Mouse (Mus musculus) lung, postnatal 0 days (tissue): ENCODE measurements around the gene Fam104a. TPM values are rescaled to one million over a fixed set of nuclear protein-coding genes. Genes with fewer than 3 reads are reported as not detected.

ENCODE experiments used
- ATAC-seq: fragments of 200-750 bp; cut with Nextera tagmentation; 2 replicates; pipeline ENCODE4 v1.8.0; 2017; ENCODE audit warnings: moderate library complexity
- DNase-seq: peaks from one replicate; pipeline ENCODE4 v3.0.0-alpha.2; 2016; ENCODE audit warnings: low spot score
- H3K27ac ChIP-seq: fragments of 300-500 bp; sonication (generic); 2 replicates; pipeline ENCODE4 v1.5.1; 2014; ENCODE audit warnings: antibody characterized with exemption, mild to moderate bottlenecking, low read length, mixed read lengths
- H3K27me3 ChIP-seq: fragments of 300-500 bp; sonication (generic); replicated peaks from 2 replicates; pipeline ENCODE4 v1.6.1; 2014; ENCODE audit warnings: low read length, mixed read lengths; ENCODE audit not compliant: insufficient read depth
- H3K36me3 ChIP-seq: fragments of 300-500 bp; sonication (generic); 2 replicates; pipeline ENCODE4 v1.6.1; 2014; ENCODE audit warnings: low read length, mixed read lengths; ENCODE audit not compliant: insufficient read depth
- H3K4me1 ChIP-seq: fragments of 300-500 bp; sonication (generic); 2 replicates; pipeline ENCODE4 v1.6.1; 2014; ENCODE audit warnings: antibody characterized with exemption, low read depth, low read length, mixed read lengths; ENCODE audit not compliant: insufficient read depth
- H3K4me2 ChIP-seq: fragments of 300-500 bp; sonication (generic); replicated peaks from 2 replicates; pipeline ENCODE4 v1.6.1; 2014; ENCODE audit warnings: low read depth, mild to moderate bottlenecking, low read length, moderate library complexity, mixed read lengths
- H3K4me3 ChIP-seq: fragments of 300-500 bp; sonication (generic); 2 replicates; pipeline ENCODE4 v1.5.1; 2014; ENCODE audit warnings: low read depth, low read length
- H3K9ac ChIP-seq: fragments of 300-500 bp; sonication (generic); replicated peaks from 2 replicates; pipeline ENCODE4 v1.6.1; 2014; ENCODE audit warnings: low read depth, mild to moderate bottlenecking
- H3K9me3 ChIP-seq: fragments of 300-500 bp; sonication (generic); 2 replicates; pipeline ENCODE4 v1.6.1; 2016; ENCODE audit warnings: low read length, mixed read lengths
- CTCF ChIP-seq: IDR thresholded peaks from 2 replicates; pipeline ENCODE4 v1.5.1; 2016; ENCODE audit warnings: antibody characterized with exemption, mild to moderate bottlenecking
- EP300 ChIP-seq: IDR thresholded peaks from 2 replicates; pipeline ENCODE4 v1.6.1; 2016; ENCODE audit warnings: antibody characterized with exemption, mild to moderate bottlenecking, control low read depth
- WGBS: fragments of 180-500 bp; shearing (Covaris S2); extraction: QIAGEN DNeasy Blood & Tissue Kit; methylation state at CpG from one replicate; pipeline ENCODE4 v1.1.7; 2014; 5-methylcytosine and 5-hydroxymethylcytosine counted together
- polyA plus RNA-seq: library from polyadenylated mRNA; unstranded; fragments of >200 nt; fragmentation: Nextera tagmentation; extraction: Ambion mirVana; gene quantifications from 2 replicates; pipeline ENCODE4 v1.2.1, GENCODE M21; 2015

The Fam104a gene
- polyA plus RNA-seq, 1 experiment from 2014 or later: 44.1 TPM

DNA sequence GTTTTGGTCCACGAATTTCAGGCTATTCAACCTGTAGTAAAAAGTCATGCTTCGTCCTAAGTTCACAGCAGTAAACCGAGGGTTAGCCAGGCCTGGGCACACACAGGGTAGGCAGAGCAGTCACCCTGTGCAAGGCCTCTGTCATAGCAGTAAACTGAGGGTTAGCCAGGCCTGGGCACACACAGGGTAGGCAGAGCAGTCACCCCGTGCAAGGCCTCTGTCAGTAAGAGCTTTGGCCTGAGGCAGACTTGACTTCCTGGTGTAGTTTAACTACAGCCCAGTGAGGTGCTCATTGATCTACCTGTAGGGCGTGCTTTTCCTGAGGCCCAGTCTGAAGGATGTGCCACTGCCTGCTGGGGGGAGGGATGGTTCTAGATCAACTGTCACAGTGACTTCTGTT is 7.4 kb upstream of the Fam104a start:
- no peak for DNase-seq
- no peak overlapping the region for H3K27ac ChIP-seq
- no peaks in the 10 kb centered on the region for H3K27me3 ChIP-seq
- no peaks in the 10 kb centered on the region for H3K9me3 ChIP-seq
- TF ChIP-seq CTCF (no peak), EP300 (no peak)
- H3K9ac ChIP-seq: no peak overlapping the region
- no peak for ATAC-seq
- H3K4me2 ChIP-seq: no peak overlapping the region
- WGBS: 87% methylated on average over 5 of the region's 5 CpGs
- H3K4me3 ChIP-seq: no peak overlapping the region
- no peaks in the 10 kb centered on the region for H3K4me1 ChIP-seq
- H3K36me3 ChIP-seq: 0 out of 2 replicates have a peak, but pooled peaks cover 17% of the 10 kb centered on the region

DNA sequence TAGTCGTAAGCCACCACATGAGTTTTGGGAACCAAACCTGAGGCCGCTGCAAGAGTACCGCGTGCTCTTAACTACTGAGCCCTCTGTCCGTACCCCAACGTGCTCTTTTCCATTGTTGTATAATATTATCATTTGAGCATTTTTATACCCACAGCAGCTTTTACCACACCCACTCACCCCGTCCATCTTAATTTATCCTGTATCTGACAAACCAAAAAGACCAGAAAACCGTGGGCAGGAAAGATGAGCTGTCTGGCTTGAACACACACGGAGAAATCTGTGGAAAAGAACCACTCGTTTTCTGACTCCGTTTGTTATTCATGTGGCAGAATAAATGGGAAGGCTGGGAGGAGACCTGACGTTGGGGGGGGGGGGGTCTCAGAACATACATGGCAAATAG is 6.6 kb upstream of the Fam104a start:
- Histone ChIP-seq H3K36me3 (0 out of 2 replicates have a peak, but pooled peaks cover 17% of the 10 kb centered on the region), H3K27me3 (no peaks in the 10 kb centered on the region)

DNA sequence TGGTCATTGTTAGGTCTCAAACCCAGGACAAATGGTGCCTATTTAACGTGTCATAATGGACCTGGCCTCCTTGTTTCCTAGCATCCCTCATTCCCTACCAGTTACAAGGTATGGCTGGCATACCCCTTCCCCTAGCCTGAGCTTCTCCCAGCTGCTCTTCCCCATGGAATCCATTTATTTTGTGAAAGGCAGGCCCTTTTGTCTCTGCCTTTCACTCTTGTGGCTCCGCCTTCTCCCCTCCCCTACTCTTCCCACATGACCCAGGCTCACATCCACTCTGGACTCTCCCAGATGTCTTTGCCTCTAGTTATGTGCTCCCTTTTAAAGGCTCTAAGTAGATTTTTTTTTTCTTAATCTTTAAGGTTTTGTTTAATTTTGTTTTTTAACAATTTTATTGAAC is 3.1 kb upstream of the Fam104a start:
- TF ChIP-seq CTCF (no peak), EP300 (no peak)
- Histone ChIP-seq H3K9ac (no peak overlapping the region), H3K4me2 (no peak overlapping the region), H3K36me3 (0 out of 2 replicates have a peak, but pooled peaks cover 13% of the 10 kb centered on the region), H3K9me3 (no peaks in the 10 kb centered on the region), H3K27ac (no peak overlapping the region), H3K4me3 (no peak overlapping the region), H3K4me1 (peaks cover 7% of the 10 kb centered on the region; the same call in 1 of the 2 replicates), H3K27me3 (no peaks in the 10 kb centered on the region)
- ATAC-seq: no peak
- WGBS: 74% methylated on average over 2 of the region's 2 CpGs
- no peak for DNase-seq

More for the DNA sequence above, 6.6 kb upstream of the Fam104a start:
- H3K4me2 ChIP-seq: no peak overlapping the region
- DNase-seq (no peak), ATAC-seq (no peak)
- TF ChIP-seq CTCF: no peak
- no peak for TF ChIP-seq EP300
- H3K9ac ChIP-seq: no peak overlapping the region
- H3K9me3 ChIP-seq: no peaks in the 10 kb centered on the region
- 86% methylated on average over 12 of the region's 12 CpGs for WGBS
- H3K4me1 ChIP-seq: no peaks in the 10 kb centered on the region
- H3K4me3 ChIP-seq: no peak overlapping the region
- H3K27ac ChIP-seq: no peak overlapping the region

DNA sequence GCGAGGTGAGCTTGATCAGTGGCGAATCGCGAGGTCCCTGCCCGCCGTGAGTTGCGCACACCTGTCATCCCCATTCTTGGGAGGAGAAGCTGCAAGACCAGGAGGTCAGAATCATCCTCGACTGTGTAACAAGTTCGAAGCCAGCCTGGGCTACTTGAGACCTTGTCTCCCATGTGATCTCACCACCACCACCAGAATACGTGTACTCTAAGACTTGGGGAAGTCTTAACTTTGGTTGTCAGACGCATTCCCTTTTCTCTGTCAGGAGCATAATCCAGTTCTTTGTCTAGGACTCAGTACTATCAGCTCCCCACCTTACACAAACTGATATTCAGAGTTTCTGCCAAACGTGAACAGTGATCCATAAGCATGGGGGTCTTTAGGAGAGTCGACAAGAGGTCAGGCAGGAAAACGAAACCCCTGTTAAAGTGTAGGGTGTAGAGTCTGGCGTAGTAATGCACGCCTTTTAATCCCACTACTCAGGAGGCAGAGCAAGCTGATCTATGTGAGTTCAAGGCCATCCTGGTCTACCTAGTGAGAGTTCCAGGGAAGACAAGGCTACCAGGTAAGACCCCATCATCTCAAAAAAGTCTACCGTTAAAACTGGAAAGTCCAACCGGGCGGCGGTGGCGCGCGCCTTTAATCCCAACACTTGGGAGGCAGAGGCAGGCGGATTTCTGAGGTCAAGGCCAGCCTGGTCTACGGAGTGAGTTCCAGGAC is 912 bp upstream of the Fam104a start:
- Histone ChIP-seq H3K27ac (peak overlapping the region; percentile 98), H3K27me3 (no peaks in the 10 kb centered on the region), H3K9ac (peak overlapping the region; percentile 64), H3K36me3 (0 out of 2 replicates have a peak, but pooled peaks cover 13% of the 10 kb centered on the region), H3K9me3 (no peaks in the 10 kb centered on the region), H3K4me3 (peak overlapping the region; percentile 97), H3K4me2 (peak overlapping the region; percentile 85), H3K4me1 (peaks cover 12% of the 10 kb centered on the region; the same call in 1 of the 2 replicates)
- TF ChIP-seq EP300 (no peak), CTCF (no peak)
- 38% methylated on average over 25 of the region's 25 CpGs for WGBS
- DNase-seq (no peak), ATAC-seq (no peak)

DNA sequence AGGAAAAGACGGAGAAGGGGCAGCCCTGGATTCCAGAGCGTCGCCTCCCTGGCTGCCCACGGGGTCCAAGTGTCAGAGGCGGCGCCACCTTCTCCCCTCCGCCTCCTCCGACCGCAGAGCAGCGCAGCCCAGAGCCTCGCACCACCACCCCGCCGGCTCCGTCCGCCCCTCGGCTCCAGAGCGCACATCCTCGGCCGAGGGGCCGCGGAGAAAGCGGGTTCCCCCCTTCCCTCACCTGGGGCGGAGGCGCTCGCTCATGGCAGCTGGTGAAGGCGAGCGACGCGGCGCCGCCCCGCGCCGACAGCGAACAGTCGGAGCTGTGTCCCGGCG is 363 bp downstream of the Fam104a start:
- H3K4me3 ChIP-seq: peak overlapping the region; percentile 97
- DNase-seq (no peak), ATAC-seq (peak; percentile 55)
- TF ChIP-seq EP300 (no peak), CTCF (no peak)
- H3K9me3 ChIP-seq: no peaks in the 10 kb centered on the region
- H3K4me2 ChIP-seq: peak overlapping the region; percentile 85
- H3K27me3 ChIP-seq: no peaks in the 10 kb centered on the region
- peaks cover 12% of the 10 kb centered on the region; the same call in 1 of the 2 replicates for H3K4me1 ChIP-seq
- H3K27ac ChIP-seq: peak overlapping the region; percentile 98
- 0 out of 2 replicates have a peak, but pooled peaks cover 3% of the 10 kb centered on the region for H3K36me3 ChIP-seq
- WGBS: under 1% methylated on average over 21 of the region's 38 CpGs
- H3K9ac ChIP-seq: peak overlapping the region; percentile 83

DNA sequence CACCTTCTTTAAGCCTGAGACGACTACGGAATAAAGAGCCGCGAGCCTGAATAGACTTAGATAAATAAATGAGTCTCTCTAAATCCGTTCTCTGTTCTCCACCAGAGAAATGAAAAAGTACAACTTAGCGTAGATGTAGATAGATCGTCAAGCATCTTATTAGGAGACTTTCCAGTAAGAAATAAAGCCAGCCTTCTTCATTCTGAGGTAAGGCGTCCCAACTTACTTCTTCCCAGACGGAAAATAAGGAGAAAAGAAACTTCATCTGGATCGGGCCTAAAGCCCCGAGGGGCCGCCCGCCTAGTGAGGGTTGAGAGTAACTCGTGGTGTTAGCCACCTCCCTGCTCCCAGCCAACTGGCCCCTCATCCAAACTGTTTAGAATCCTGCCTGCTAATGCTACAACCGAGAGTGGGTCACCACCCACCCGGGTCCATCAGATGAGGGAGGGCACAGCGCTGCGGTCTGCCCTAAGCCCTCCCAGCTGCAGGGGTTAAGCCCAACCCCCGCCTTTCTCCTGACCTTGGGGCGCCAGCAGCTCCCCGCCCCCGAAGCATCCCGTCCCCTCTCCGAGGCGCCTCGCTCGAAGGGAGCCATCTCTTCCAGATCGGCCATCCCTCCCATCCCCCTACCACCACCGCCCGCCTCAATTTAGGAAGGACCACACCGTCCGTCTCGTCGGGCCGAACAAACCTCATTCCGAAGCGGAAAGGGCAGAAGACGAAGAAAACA is 893 bp downstream of the Fam104a start:
- peak overlapping the region; percentile 83 for H3K9ac ChIP-seq
- no peaks in the 10 kb centered on the region for H3K27me3 ChIP-seq
- peak overlapping the region; percentile 85 for H3K4me2 ChIP-seq
- H3K27ac ChIP-seq: peak overlapping the region; percentile 98
- peaks cover 12% of the 10 kb centered on the region; the same call in 1 of the 2 replicates for H3K4me1 ChIP-seq
- peak overlapping the region; percentile 97 for H3K4me3 ChIP-seq
- H3K9me3 ChIP-seq: no peaks in the 10 kb centered on the region
- TF ChIP-seq EP300 (no peak), CTCF (no peak)
- DNase-seq: peak; percentile 74
- H3K36me3 ChIP-seq: no peaks in the 10 kb centered on the region
- peak; percentile 46 for ATAC-seq
- 6% methylated on average over 35 of the region's 38 CpGs for WGBS
